Mouse (Mus musculus): Measurements from ENCODE around the gene Prr12. TPM values are rescaled to one million over a fixed set of nuclear protein-coding genes. Genes with fewer than 3 reads are reported as not detected.

Prr12 gene
- polyA plus RNA-seq, 1 experiment, result 39.1 TPM

GRCm38 (mm10) chr7:44986879-44987718 lies 65.6 kb downstream of the Prr12 start:
- TF ChIP-seq POLR2A (IDR thresholded peaks at IDR 0.05; ENCODE audit: borderline replicate concordance, extremely low read depth, insufficient read depth, insufficient read length, poor library complexity, severe bottlenecking), result peak; percentile 41; the same call in 1 of the 2 replicates
- no peak for TF ChIP-seq CTCF (IDR thresholded peaks at IDR 0.05; ENCODE audit: borderline replicate concordance, extremely low read depth, insufficient read depth, insufficient read length)
- DNase-seq (ENCODE audit: low read depth), result no peak

GRCm38 (mm10) chr7:44986192-44986878 lies 66.3 kb downstream of the Prr12 start, which contains the start of gene Prmt1:
Gene Prmt1, minus strand, starts transcription at chr7:44986568.
- peak; percentile 86; the same call in 1 of the 2 replicates for TF ChIP-seq POLR2A (IDR thresholded peaks at IDR 0.05; ENCODE audit: borderline replicate concordance, extremely low read depth, insufficient read depth, insufficient read length, poor library complexity, severe bottlenecking)
- TF ChIP-seq CTCF (IDR thresholded peaks at IDR 0.05; ENCODE audit: borderline replicate concordance, extremely low read depth, insufficient read depth, insufficient read length), result no peak
- DNase-seq (ENCODE audit: low read depth), result peak; percentile 100

GRCm38 (mm10) chr7:44985595-44986191 lies 67.0 kb downstream of the Prr12 start:
- no peak for TF ChIP-seq POLR2A (IDR thresholded peaks at IDR 0.05; ENCODE audit: borderline replicate concordance, extremely low read depth, insufficient read depth, insufficient read length, poor library complexity, severe bottlenecking)
- peak; percentile 47; the same call in 1 of the 2 replicates for TF ChIP-seq CTCF (IDR thresholded peaks at IDR 0.05; ENCODE audit: borderline replicate concordance, extremely low read depth, insufficient read depth, insufficient read length)
- peak; percentile 81 for DNase-seq (ENCODE audit: low read depth)

GRCm38 (mm10) chr7:44984833-44985164 lies 67.9 kb downstream of the Prr12 start:
- TF ChIP-seq CTCF (IDR thresholded peaks at IDR 0.05; ENCODE audit: borderline replicate concordance, extremely low read depth, insufficient read depth, insufficient read length) (no peak), POLR2A (IDR thresholded peaks at IDR 0.05; ENCODE audit: borderline replicate concordance, extremely low read depth, insufficient read depth, insufficient read length, poor library complexity, severe bottlenecking) (no peak)
- no peak for DNase-seq (ENCODE audit: low read depth)

- DNase-seq (ENCODE audit: low read depth), result no peak
- TF ChIP-seq POLR2A (IDR thresholded peaks at IDR 0.05; ENCODE audit: borderline replicate concordance, extremely low read depth, insufficient read depth, insufficient read length, poor library complexity, severe bottlenecking) (no peak), CTCF (IDR thresholded peaks at IDR 0.05; ENCODE audit: borderline replicate concordance, extremely low read depth, insufficient read depth, insufficient read length) (no peak)
Observed at GRCm38 (mm10) chr7:44983944-44984832, 68.5 kb downstream of the Prr12 start.

- TF ChIP-seq CTCF (IDR thresholded peaks at IDR 0.05; ENCODE audit: borderline replicate concordance, extremely low read depth, insufficient read depth, insufficient read length) (peak; percentile 99), POLR2A (IDR thresholded peaks at IDR 0.05; ENCODE audit: borderline replicate concordance, extremely low read depth, insufficient read depth, insufficient read length, poor library complexity, severe bottlenecking) (no peak)
- DNase-seq (ENCODE audit: low read depth), result peak; percentile 83
Observed at GRCm38 (mm10) chr7:44983085-44983484, 69.6 kb downstream of the Prr12 start.

GRCm38 (mm10) chr7:44981539-44981938 lies 71.1 kb downstream of the Prr12 start:
- TF ChIP-seq POLR2A (IDR thresholded peaks at IDR 0.05; ENCODE audit: borderline replicate concordance, extremely low read depth, insufficient read depth, insufficient read length, poor library complexity, severe bottlenecking), result no peak
- TF ChIP-seq CTCF (IDR thresholded peaks at IDR 0.05; ENCODE audit: borderline replicate concordance, extremely low read depth, insufficient read depth, insufficient read length), result no peak
- DNase-seq (ENCODE audit: low read depth), result no peak

GRCm38 (mm10) chr7:44978300-44978699 lies 74.4 kb downstream of the Prr12 start:
- no peak for DNase-seq (ENCODE audit: low read depth)
- TF ChIP-seq CTCF (IDR thresholded peaks at IDR 0.05; ENCODE audit: borderline replicate concordance, extremely low read depth, insufficient read depth, insufficient read length) (no peak), POLR2A (IDR thresholded peaks at IDR 0.05; ENCODE audit: borderline replicate concordance, extremely low read depth, insufficient read depth, insufficient read length, poor library complexity, severe bottlenecking) (no peak)

Other genes starting within 250 kb of the Prr12 start
- gene Nup62, start 236.8 kb downstream of the Prr12 start, polyA plus RNA-seq (2012; rRNA removed), result 73.9 and 96.1 TPM in 2 replicates
- 0.42 and 0.59 TPM in 2 replicates for gene Il4i1, start 236.5 kb downstream of the Prr12 start, polyA plus RNA-seq (2012; rRNA removed)
- gene Atf5, start 236.2 kb downstream of the Prr12 start, polyA plus RNA-seq (2012; rRNA removed), result 24.8 and 36.4 TPM in 2 replicates
- 141 and 160 TPM in 2 replicates for gene Akt1s1, start 203.9 kb downstream of the Prr12 start, polyA plus RNA-seq (2012; rRNA removed)
- gene Tbc1d17, start 203.8 kb downstream of the Prr12 start, polyA plus RNA-seq (2012; rRNA removed), result 96.8 and 124 TPM in 2 replicates
- gene Pnkp, start 195.7 kb downstream of the Prr12 start, polyA plus RNA-seq (2012; rRNA removed), result 33.1 and 42.3 TPM in 2 replicates
- 927 and 1,026 TPM in 2 replicates for gene Ptov1, start 183.1 kb downstream of the Prr12 start, polyA plus RNA-seq (2012; rRNA removed)
- gene Med25, start 160.2 kb downstream of the Prr12 start, polyA plus RNA-seq (2012; rRNA removed), result 205 and 206 TPM in 2 replicates
- gene Fuz, start 156.8 kb downstream of the Prr12 start, polyA plus RNA-seq (2012; rRNA removed), result 29.7 and 47.4 TPM in 2 replicates
- gene Ap2a1, start 123.4 kb downstream of the Prr12 start, polyA plus RNA-seq (2012; rRNA removed), result 165 and 185 TPM in 2 replicates
- 0.04 and 0.05 TPM in 2 replicates for gene Tsks, start 109.7 kb downstream of the Prr12 start, polyA plus RNA-seq (2012; rRNA removed)
- gene Cpt1c, start 78.0 kb downstream of the Prr12 start, polyA plus RNA-seq (2012; rRNA removed), result 102 and 135 TPM in 2 replicates
- gene Prmt1, start 66.3 kb downstream of the Prr12 start, polyA plus RNA-seq (2012; rRNA removed), result 824 and 992 TPM in 2 replicates
- 84.4 and 130 TPM in 2 replicates for gene Irf3, start 55.2 kb downstream of the Prr12 start, polyA plus RNA-seq (2012; rRNA removed)
- gene Bcl2l12, start 54.2 kb downstream of the Prr12 start, polyA plus RNA-seq (2012; rRNA removed), result 20.5 and 33.9 TPM in 2 replicates
- gene Scaf1, start 36.5 kb downstream of the Prr12 start, polyA plus RNA-seq (2012; rRNA removed), result 125 and 147 TPM in 2 replicates
- 18.2 and 20.7 TPM in 2 replicates for gene Rras, start 34.9 kb downstream of the Prr12 start, polyA plus RNA-seq (2012; rRNA removed)
- 81.9 and 84.1 TPM in 2 replicates for gene Nosip, start 9.5 kb upstream of the Prr12 start, polyA plus RNA-seq (2012; rRNA removed)
- gene Prrg2, start 9.8 kb upstream of the Prr12 start, polyA plus RNA-seq (2012; rRNA removed), result 25.0 and 30.6 TPM in 2 replicates
- 68.2 and 101 TPM in 2 replicates for gene Rcn3, start 39.3 kb upstream of the Prr12 start, polyA plus RNA-seq (2012; rRNA removed)
- gene Fcgrt, start 51.0 kb upstream of the Prr12 start, polyA plus RNA-seq (2012; rRNA removed), result 11.7 and 17.3 TPM in 2 replicates
- 421 and 634 TPM in 2 replicates for gene Rps11, start 71.6 kb upstream of the Prr12 start, polyA plus RNA-seq (2012; rRNA removed)
- gene Rpl13a, start 75.9 kb upstream of the Prr12 start, polyA plus RNA-seq (2012; rRNA removed), result 2,550 and 2,843 TPM in 2 replicates
- gene Gm45713, start 83.3 kb upstream of the Prr12 start, polyA plus RNA-seq (2012; rRNA removed), result 0.30 and 0.31 TPM in 2 replicates
- 6.2 and 9.0 TPM in 2 replicates for gene Flt3l, start 83.6 kb upstream of the Prr12 start, polyA plus RNA-seq (2012; rRNA removed)
- 130 and 151 TPM in 2 replicates for gene Pih1d1, start 101.4 kb upstream of the Prr12 start, polyA plus RNA-seq (2012; rRNA removed)
- 26.4 and 34.2 TPM in 2 replicates for gene Aldh16a1, start 101.7 kb upstream of the Prr12 start, polyA plus RNA-seq (2012; rRNA removed)
- 6.7 and 25.8 TPM in 2 replicates for gene Slc17a7, start 111.1 kb upstream of the Prr12 start, polyA plus RNA-seq (2012; rRNA removed)
- 0.04 and 0.12 TPM in 2 replicates for gene Gfy, start 126.7 kb upstream of the Prr12 start, polyA plus RNA-seq (2012; rRNA removed)
- gene Pth2, start 128.1 kb upstream of the Prr12 start, polyA plus RNA-seq (2012; rRNA removed), result 0.25 and 0.30 TPM in 2 replicates
- gene Ccdc155, start 152.0 kb upstream of the Prr12 start, polyA plus RNA-seq (2012; rRNA removed), result 0.70 and 1.1 TPM in 2 replicates
- 1.4 and 2.1 TPM in 2 replicates for gene Dkkl1, start 159.3 kb upstream of the Prr12 start, polyA plus RNA-seq (2012; rRNA removed)
- 184 and 312 TPM in 2 replicates for gene Tead2, start 162.9 kb upstream of the Prr12 start, polyA plus RNA-seq (2012; rRNA removed)
- gene Cd37, start 186.2 kb upstream of the Prr12 start, polyA plus RNA-seq (2012; rRNA removed), result 1.4 and 1.5 TPM in 2 replicates
- 0.70 and 0.86 TPM in 2 replicates for gene Slc6a16, start 188.2 kb upstream of the Prr12 start, polyA plus RNA-seq (2012; rRNA removed)
- 0.11 TPM in 1 of 2 replicates, not detected in the other for gene Slc6a21, start 224.6 kb upstream of the Prr12 start, polyA plus RNA-seq (2012; rRNA removed)